Comparison of ENCODE assay signal across 8 mouse cellular contexts in genomic region chr15:83032981-83033541, GRCm38 (mm10). TPM values are rescaled to one million over a fixed set of nuclear protein-coding genes. Genes with fewer than 3 reads are reported as not detected.
DNase-seq lines count a peak whose midpoint lies in the region; ATAC-seq and TF ChIP-seq lines count a peak whose summit lies in the region.

Nfam1 (minus strand) TSS chr15:83033306.

- H3K4me1 ChIP-seq in embryonic facial prominence, embryonic 13.5 days: peaks cover 66% of the 10 kb centered on the region
- H3K4me1 ChIP-seq in hindbrain, embryonic 11.5 days (replicated peaks; ENCODE audit: control insufficient read depth, insufficient read depth, low read length): peaks cover 28% of the 10 kb centered on the region
- H3K4me1 ChIP-seq in lung, postnatal 0 days (ENCODE audit: insufficient read depth, low read depth, low read length): peaks cover 3% of the 10 kb centered on the region; the same call in 1 of the 2 replicates
- H3K4me1 ChIP-seq in spleen, adult 2 months (ENCODE audit: control insufficient read depth, insufficient read depth, insufficient read length): peaks cover 37% of the 10 kb centered on the region; the same call in 1 of the 2 replicates

- no peak for TF ChIP-seq EP300 in lung, postnatal 0 days (IDR thresholded peaks at IDR 0.05)

- no peaks in the 10 kb centered on the region for H3K9me3 ChIP-seq in embryonic facial prominence, embryonic 13.5 days
- no peaks in the 10 kb centered on the region for H3K9me3 ChIP-seq in hindbrain, embryonic 11.5 days (ENCODE audit: control insufficient read depth, low read length)
- H3K9me3 ChIP-seq in lung, postnatal 0 days (ENCODE audit: low read length): no peaks in the 10 kb centered on the region

- peak within 1 kb of the TSS; percentile 17; the same call in 1 of the 2 replicates for H3K9ac ChIP-seq in embryonic facial prominence, embryonic 13.5 days
- 0 out of 2 replicates have a peak within 1 kb of the TSS, but pooled peaks have one; percentile 15 for H3K9ac ChIP-seq in hindbrain, embryonic 11.5 days (ENCODE audit: low read depth, low read length)
- no peak within 1 kb of the TSS for H3K9ac ChIP-seq in lung, postnatal 0 days (replicated peaks; ENCODE audit: low read depth)

- H3K27ac ChIP-seq in embryonic facial prominence, embryonic 13.5 days: no peak within 1 kb of the TSS
- H3K27ac ChIP-seq in hindbrain, embryonic 11.5 days (ENCODE audit: low read depth, low read length): no peak within 1 kb of the TSS
- H3K27ac ChIP-seq in lung, postnatal 0 days (ENCODE audit: low read length): no peak within 1 kb of the TSS
- H3K27ac ChIP-seq in spleen, adult 2 months (ENCODE audit: insufficient read depth, low read length): peak within 1 kb of the TSS; percentile 58

- peak; percentile 51 for DNase-seq in layer of hippocampus, adult 11-12 months (ENCODE audit: low spot score)
- DNase-seq in layer of hippocampus, adult 18-20 months (ENCODE audit: low spot score in 2 of 2): no peak
- no peak for DNase-seq in hindbrain, embryonic 11.5 days (ENCODE audit: low spot score)
- DNase-seq in lung, postnatal 0 days (ENCODE audit: low spot score): peak; percentile 73
- peak; percentile 36 to 59 for DNase-seq in spleen, adult 2 months (ENCODE audit: low read depth in 1 of 2, low spot score in 2 of 2)
- DNase-seq in frontal cortex, postnatal 25 days (ENCODE audit: low spot score in 2 of 2): no peak
- no peak for DNase-seq in Muller cell, postnatal 12 days (ENCODE audit: inconsistent ontology term)

- no peak within 1 kb of the TSS for H3K4me2 ChIP-seq in embryonic facial prominence, embryonic 13.5 days
- no peak within 1 kb of the TSS for H3K4me2 ChIP-seq in hindbrain, embryonic 11.5 days (replicated peaks; ENCODE audit: low read depth, low read length)
- no peak within 1 kb of the TSS for H3K4me2 ChIP-seq in lung, postnatal 0 days (replicated peaks; ENCODE audit: low read depth, low read length)

- H3K36me3 ChIP-seq in embryonic facial prominence, embryonic 13.5 days: no peaks in the 10 kb centered on the region
- no peaks in the 10 kb centered on the region for H3K36me3 ChIP-seq in hindbrain, embryonic 11.5 days (ENCODE audit: control insufficient read depth, insufficient read depth, low read length)
- H3K36me3 ChIP-seq in lung, postnatal 0 days (ENCODE audit: insufficient read depth, low read length): no peaks in the 10 kb centered on the region
- H3K36me3 ChIP-seq in spleen, adult 2 months (ENCODE audit: control insufficient read depth, insufficient read depth, low read length): no peaks in the 10 kb centered on the region

- 35% methylated on average over 17 of the region's 17 CpGs for WGBS in embryonic facial prominence, embryonic 13.5 days
- WGBS in hindbrain, embryonic 11.5 days: 43% methylated on average over 17 of the region's 17 CpGs
- WGBS in lung, postnatal 0 days: 23% methylated on average over 17 of the region's 17 CpGs
- 17% methylated on average over 17 of the region's 17 CpGs for WGBS in spleen, adult 2 months

- no peak within 1 kb of the TSS for H3K4me3 ChIP-seq in embryonic facial prominence, embryonic 13.5 days
- H3K4me3 ChIP-seq in hindbrain, embryonic 11.5 days (ENCODE audit: low read depth, low read length): no peak within 1 kb of the TSS
- peak within 1 kb of the TSS; percentile 8; the same call in 1 of the 2 replicates for H3K4me3 ChIP-seq in lung, postnatal 0 days (ENCODE audit: low read depth, low read length)
- peak within 1 kb of the TSS; percentile 54 for H3K4me3 ChIP-seq in spleen, adult 2 months (ENCODE audit: extremely low read depth, insufficient read depth, insufficient read length)

- 0 out of 2 replicates have a peak, but pooled peaks have one; percentile 12 for TF ChIP-seq CTCF in lung, postnatal 0 days (IDR thresholded peaks at IDR 0.05)
- TF ChIP-seq CTCF in spleen, adult 2 months (IDR thresholded peaks at IDR 0.05; ENCODE audit: extremely low read depth, insufficient read depth, insufficient read length, insufficient replicate concordance): no peak

- peak; percentile 25; the same call in 1 of the 2 replicates for TF ChIP-seq POLR2A in spleen, adult 2 months (IDR thresholded peaks at IDR 0.05; ENCODE audit: low read depth, low read length)

- no peak for ATAC-seq in embryonic facial prominence, embryonic 13.5 days (ENCODE audit: insufficient number of reproducible peaks, insufficient read depth, low FRiP score, low TSS enrichment, low read depth)
- no peak for ATAC-seq in hindbrain, embryonic 11.5 days (ENCODE audit: low FRiP score)
- peak; percentile 11; the same call in 1 of the 2 replicates for ATAC-seq in lung, postnatal 0 days

- H3K27me3 ChIP-seq in embryonic facial prominence, embryonic 13.5 days: peaks cover 20% of the 10 kb centered on the region
- H3K27me3 ChIP-seq in hindbrain, embryonic 11.5 days (ENCODE audit: control insufficient read depth, insufficient read depth, low read length): peaks cover 13% of the 10 kb centered on the region; the same call in 1 of the 2 replicates
- no peaks in the 10 kb centered on the region for H3K27me3 ChIP-seq in lung, postnatal 0 days (replicated peaks; ENCODE audit: insufficient read depth, low read length)
- H3K27me3 ChIP-seq in spleen, adult 2 months (ENCODE audit: control insufficient read depth, insufficient read depth, low read length): no peaks in the 10 kb centered on the region

RNA-seq across cellular contexts. Expression of gene Nfam1, which starts in this region (rescaled TPM):
- 1 to 10 TPM; 2.2 to 2.3 TPM for total RNA-seq in layer of hippocampus, adult 18-20 months (2021)
- polyA plus RNA-seq in embryonic facial prominence, embryonic 13.5 days (2015; fragmentation: Nextera tagmentation; extraction: Ambion mirVana): 3.6 and 3.7 TPM in 2 replicates
- polyA plus RNA-seq in hindbrain, embryonic 11.5 days (2014; fragmentation: Nextera tagmentation; extraction: Ambion mirVana): 2.1 and 2.3 TPM in 2 replicates
- polyA plus RNA-seq in lung, postnatal 0 days (2015; fragmentation: Nextera tagmentation; extraction: Ambion mirVana): 6.3 and 6.5 TPM in 2 replicates
- polyA plus RNA-seq in spleen, adult 2 months (2012; rRNA removed): 30.7 and 31.0 TPM in 2 replicates

Comparison
In these comparisons a context has a peak if more than half of its experiments do, and no peak if none do; other contexts are left out.
1. DNase-seq: peak in layer of hippocampus, adult 11-12 months (single experiment), lung, postnatal 0 days (single experiment) and spleen, adult 2 months (2 of 2); none in layer of hippocampus, adult 18-20 months (0 of 2), hindbrain, embryonic 11.5 days (single experiment), frontal cortex, postnatal 25 days (0 of 2) and Muller cell, postnatal 12 days (single experiment).
2. H3K4me3 ChIP-seq: peak in lung, postnatal 0 days (single experiment) and spleen, adult 2 months (single experiment); none in embryonic facial prominence, embryonic 13.5 days (single experiment) and hindbrain, embryonic 11.5 days (single experiment).